Mouse (Mus musculus): ENCODE results near the gene Fndc11. TPM values are rescaled to one million over a fixed set of nuclear protein-coding genes. Genes with fewer than 3 reads are reported as not detected.
"Not testable (repeated sequence)": the region's sequence is repeated elsewhere in the genome, so short reads cannot be mapped to it uniquely, and the experiment has no call there.

Gene Fndc11
- not detected for total RNA-seq (2021)

GRCm38 (mm10) chr2:181219538-181220216, at the start of gene Fndc11:
TSS of gene Fndc11 (plus strand) at chr2:181220013.
- DNase-seq (ENCODE audit: extremely low spot score in 1 of 2, low spot score in 2 of 2): peak; percentile 50 to 90
- intact Hi-C loops (cut with DNase I): no loop called here

- intact Hi-C loops (cut with DNase I): no loop called here
- DNase-seq (ENCODE audit: extremely low spot score in 1 of 2, low spot score in 2 of 2): no peak
Observed at GRCm38 (mm10) chr2:181174646-181175045, 45.2 kb upstream of the Fndc11 start.

- no peak for DNase-seq (ENCODE audit: extremely low spot score in 1 of 2, low spot score in 2 of 2)
- intact Hi-C loops (cut with DNase I): no loop called here
Observed at GRCm38 (mm10) chr2:181178015-181178414, 41.8 kb upstream of the Fndc11 start.

GRCm38 (mm10) chr2:181178471-181178870, 41.3 kb upstream of the Fndc11 start:
- intact Hi-C loops (cut with DNase I): no loop called here
- no peak for DNase-seq (ENCODE audit: extremely low spot score in 1 of 2, low spot score in 2 of 2)

GRCm38 (mm10) chr2:181180898-181181297, 38.9 kb upstream of the Fndc11 start:
- intact Hi-C loops (cut with DNase I): no loop called here
- no peak for DNase-seq (ENCODE audit: extremely low spot score in 1 of 2, low spot score in 2 of 2)

- intact Hi-C loops (cut with DNase I): loop anchor here (5.0 kb wide), 2 partner anchors 101 to 146 kb away; partner anchors contain the start of gene Gmeb2
- DNase-seq (ENCODE audit: extremely low spot score in 1 of 2, low spot score in 2 of 2): peak; percentile 84 to 88
Observed at GRCm38 (mm10) chr2:181186635-181187034, 33.2 kb upstream of the Fndc11 start.

GRCm38 (mm10) chr2:181187121-181188000, 32.5 kb upstream of the Fndc11 start, which contains the start of gene Ppdpf:
TSS of gene Ppdpf (plus strand) at chr2:181187247.
- intact Hi-C loops (cut with DNase I): loop anchor here (5.0 kb wide), 2 partner anchors 100 to 145 kb away; partner anchors contain the start of gene Gmeb2
- peak; percentile 90 to 95 for DNase-seq (ENCODE audit: extremely low spot score in 1 of 2, low spot score in 2 of 2)

GRCm38 (mm10) chr2:181188681-181189080, 31.1 kb upstream of the Fndc11 start:
- DNase-seq (ENCODE audit: extremely low spot score in 1 of 2, low spot score in 2 of 2): no peak
- intact Hi-C loops (cut with DNase I): loop anchor here (5.0 kb wide), 2 partner anchors 99 to 144 kb away; partner anchors contain the start of gene Gmeb2

GRCm38 (mm10) chr2:181189321-181189720, 30.5 kb upstream of the Fndc11 start:
- intact Hi-C loops (cut with DNase I): loop anchor here (5.0 kb wide), 2 partner anchors 98 to 143 kb away; partner anchors contain the start of gene Gmeb2

GRCm38 (mm10) chr2:181191385-181191784, 28.4 kb upstream of the Fndc11 start:
- DNase-seq (ENCODE audit: extremely low spot score in 1 of 2, low spot score in 2 of 2); intact Hi-C loops (cut with DNase I): not testable (repeated sequence)

More at GRCm38 (mm10) chr2:181189321-181189720, 30.5 kb upstream of the Fndc11 start:
- DNase-seq (ENCODE audit: extremely low spot score in 1 of 2, low spot score in 2 of 2): no peak

GRCm38 (mm10) chr2:181191936-181192335, 27.9 kb upstream of the Fndc11 start:
- DNase-seq (ENCODE audit: extremely low spot score in 1 of 2, low spot score in 2 of 2): no peak

GRCm38 (mm10) chr2:181193044-181193443, 26.8 kb upstream of the Fndc11 start:
- no peak for DNase-seq (ENCODE audit: extremely low spot score in 1 of 2, low spot score in 2 of 2)
- intact Hi-C loops (cut with DNase I): no loop called here

More at GRCm38 (mm10) chr2:181191936-181192335, 27.9 kb upstream of the Fndc11 start:
- intact Hi-C loops (cut with DNase I): no loop called here

GRCm38 (mm10) chr2:181196628-181197300, 23.0 kb upstream of the Fndc11 start:
- DNase-seq (ENCODE audit: extremely low spot score in 1 of 2, low spot score in 2 of 2): no peak
- intact Hi-C loops (cut with DNase I): no loop called here

- no peak for DNase-seq (ENCODE audit: extremely low spot score in 1 of 2, low spot score in 2 of 2)
- intact Hi-C loops (cut with DNase I): no loop called here
Observed at GRCm38 (mm10) chr2:181201606-181202005, 18.2 kb upstream of the Fndc11 start.

GRCm38 (mm10) chr2:181202422-181202821, 17.4 kb upstream of the Fndc11 start, which contains the start of gene Ptk6:
TSS of gene Ptk6 (minus strand) at chr2:181202789.
- intact Hi-C loops (cut with DNase I): no loop called here
- no peak for DNase-seq (ENCODE audit: extremely low spot score in 1 of 2, low spot score in 2 of 2)

GRCm38 (mm10) chr2:181202886-181203285, 16.9 kb upstream of the Fndc11 start:
- no peak for DNase-seq (ENCODE audit: extremely low spot score in 1 of 2, low spot score in 2 of 2)
- intact Hi-C loops (cut with DNase I): no loop called here

GRCm38 (mm10) chr2:181205678-181206077, 14.1 kb upstream of the Fndc11 start:
- intact Hi-C loops (cut with DNase I): no loop called here
- no peak for DNase-seq (ENCODE audit: extremely low spot score in 1 of 2, low spot score in 2 of 2)

GRCm38 (mm10) chr2:181206118-181206517, 13.7 kb upstream of the Fndc11 start:
- intact Hi-C loops (cut with DNase I): no loop called here
- peak in 1 of 2 experiments; percentile 12 for DNase-seq (ENCODE audit: extremely low spot score in 1 of 2, low spot score in 2 of 2)
